Mouse (Mus musculus) hindbrain, embryonic 11.5 days (tissue): Measurements from ENCODE around the gene Stt3b. TPM values are rescaled to one million over a fixed set of nuclear protein-coding genes. Genes with fewer than 3 reads are reported as not detected.

Source experiments
- ATAC-seq: fragments of 200-750 bp; cut with Nextera tagmentation; 2 replicates; pipeline ENCODE4 v1.8.0; 2017; ENCODE audit warnings: mild to moderate bottlenecking, moderate TSS enrichment, moderate library complexity; ENCODE audit not compliant: low FRiP score
- DNase-seq: peaks from one replicate; pipeline ENCODE4 v3.0.0-alpha.2; 2015; ENCODE audit warnings: low spot score
- H3K27ac ChIP-seq: fragments of 300-500 bp; sonication (generic); 2 replicates; pipeline ENCODE4 v1.5.1; 2014; ENCODE audit warnings: mild to moderate bottlenecking, low read depth, low read length
- H3K27me3 ChIP-seq: fragments of 300-500 bp; sonication (generic); 2 replicates; pipeline ENCODE4 v1.6.1; 2014; ENCODE audit warnings: mild to moderate bottlenecking, low read length, moderate library complexity, mixed read lengths; ENCODE audit not compliant: control insufficient read depth, insufficient read depth
- H3K36me3 ChIP-seq: fragments of 300-500 bp; sonication (generic); 2 replicates; pipeline ENCODE4 v1.6.1; 2014; ENCODE audit warnings: mild to moderate bottlenecking, low read length, moderate library complexity, mixed read lengths; ENCODE audit not compliant: control insufficient read depth, insufficient read depth
- H3K4me1 ChIP-seq: fragments of 300-500 bp; sonication (generic); replicated peaks from 2 replicates; pipeline ENCODE4 v1.6.1; 2014; ENCODE audit warnings: low read length, mixed read lengths; ENCODE audit not compliant: control insufficient read depth, insufficient read depth
- H3K4me2 ChIP-seq: fragments of 300-500 bp; sonication (generic); replicated peaks from 2 replicates; pipeline ENCODE4 v1.6.1; 2014; ENCODE audit warnings: mild to moderate bottlenecking, low read depth, low read length
- H3K4me3 ChIP-seq: fragments of 300-500 bp; sonication (generic); 2 replicates; pipeline ENCODE4 v1.5.1; 2014; ENCODE audit warnings: low read depth, low read length
- H3K9ac ChIP-seq: fragments of 300-500 bp; sonication (generic); 2 replicates; pipeline ENCODE4 v1.6.1; 2014; ENCODE audit warnings: low read depth, low read length
- H3K9me3 ChIP-seq: fragments of 300-500 bp; sonication (generic); 2 replicates; pipeline ENCODE4 v1.6.1; 2016; ENCODE audit warnings: low read length; ENCODE audit not compliant: control insufficient read depth
- WGBS: fragments of 180-500 bp; shearing (Covaris S2); extraction: QIAGEN DNeasy Blood & Tissue Kit; methylation state at CpG from one replicate; pipeline ENCODE4 v1.1.7; 2014; 5-methylcytosine and 5-hydroxymethylcytosine counted together
- polyA plus RNA-seq: library from polyadenylated mRNA; unstranded; fragments of >200 nt; fragmentation: Nextera tagmentation; extraction: Ambion mirVana; gene quantifications from 2 replicates; pipeline ENCODE4 v1.2.1, GENCODE M21; 2014

The Stt3b gene
- polyA plus RNA-seq, 1 experiment from 2014 or later = 112 TPM

GRCm38 (mm10) chr9:115261896-115262295, 48.3 kb downstream of the Stt3b start:
- no peaks in the 10 kb centered on the region for H3K4me1 ChIP-seq
- H3K9me3 ChIP-seq = no peaks in the 10 kb centered on the region
- 79% methylated on average over 5 of the region's 5 CpGs for whole genome bisulfite sequencing
- DNase-seq (no peak), ATAC-seq (no peak)
- no peak overlapping the region for H3K4me2 ChIP-seq
- no peak overlapping the region for H3K9ac ChIP-seq
- H3K4me3 ChIP-seq = no peak overlapping the region
- no peaks in the 10 kb centered on the region for H3K27me3 ChIP-seq
- no peak overlapping the region for H3K27ac ChIP-seq
- H3K36me3 ChIP-seq = 0 out of 2 replicates have a peak, but pooled peaks cover 2% of the 10 kb centered on the region

- H3K4me1 ChIP-seq = no peaks in the 10 kb centered on the region
- 0 out of 2 replicates have a peak, but pooled peaks cover 2% of the 10 kb centered on the region for H3K36me3 ChIP-seq
- no peak overlapping the region for H3K27ac ChIP-seq
- no peak for ATAC-seq
- H3K9ac ChIP-seq = no peak overlapping the region
- H3K4me2 ChIP-seq = no peak overlapping the region
- H3K27me3 ChIP-seq = no peaks in the 10 kb centered on the region
- no peaks in the 10 kb centered on the region for H3K9me3 ChIP-seq
- no peak overlapping the region for H3K4me3 ChIP-seq
- WGBS = 90% methylated on average over 8 of the region's 8 CpGs
- no peak for DNase-seq
Measured at GRCm38 (mm10) chr9:115261456-115261855, 48.8 kb downstream of the Stt3b start.

GRCm38 (mm10) chr9:115260464-115260863, 49.8 kb downstream of the Stt3b start:
- Histone ChIP-seq H3K27ac (no peak overlapping the region), H3K4me3 (no peak overlapping the region), H3K27me3 (no peaks in the 10 kb centered on the region), H3K4me1 (no peaks in the 10 kb centered on the region), H3K4me2 (no peak overlapping the region), H3K9me3 (no peaks in the 10 kb centered on the region), H3K36me3 (no peaks in the 10 kb centered on the region), H3K9ac (no peak overlapping the region)
- 94% methylated on average over 7 of the region's 7 CpGs for WGBS
- ATAC-seq (no peak), DNase-seq (no peak)

GRCm38 (mm10) chr9:115259866-115260265, 50.4 kb downstream of the Stt3b start:
- Histone ChIP-seq H3K9ac (no peak overlapping the region), H3K4me3 (no peak overlapping the region), H3K4me2 (no peak overlapping the region), H3K9me3 (no peaks in the 10 kb centered on the region), H3K36me3 (no peaks in the 10 kb centered on the region), H3K27me3 (no peaks in the 10 kb centered on the region), H3K4me1 (no peaks in the 10 kb centered on the region), H3K27ac (no peak overlapping the region)
- DNase-seq = no peak
- no peak for ATAC-seq
- WGBS = 89% methylated on average over 4 of the region's 4 CpGs

GRCm38 (mm10) chr9:115257733-115258286, 52.4 kb downstream of the Stt3b start:
- Histone ChIP-seq H3K9ac (no peak overlapping the region), H3K27ac (no peak overlapping the region), H3K36me3 (no peaks in the 10 kb centered on the region), H3K27me3 (no peaks in the 10 kb centered on the region), H3K4me3 (no peak overlapping the region), H3K4me1 (no peaks in the 10 kb centered on the region), H3K4me2 (no peak overlapping the region), H3K9me3 (no peaks in the 10 kb centered on the region)
- ATAC-seq (no peak), DNase-seq (no peak)
- 90% methylated on average over 6 of the region's 6 CpGs for WGBS

- Histone ChIP-seq H3K4me2 (no peak overlapping the region), H3K9ac (no peak overlapping the region), H3K27ac (no peak overlapping the region), H3K27me3 (no peaks in the 10 kb centered on the region), H3K4me1 (no peaks in the 10 kb centered on the region), H3K9me3 (no peaks in the 10 kb centered on the region), H3K36me3 (peaks cover 12% of the 10 kb centered on the region), H3K4me3 (no peak overlapping the region)
- DNase-seq = no peak
- no peak for ATAC-seq
- WGBS = 88% methylated on average over 5 of the region's 5 CpGs
Measured at GRCm38 (mm10) chr9:115249145-115249544, 61.1 kb downstream of the Stt3b start.

GRCm38 (mm10) chr9:115245092-115245491, 65.1 kb downstream of the Stt3b start:
- H3K9ac ChIP-seq = no peak overlapping the region
- no peak overlapping the region for H3K4me3 ChIP-seq
- 93% methylated on average over 6 of the region's 6 CpGs for WGBS
- no peak for DNase-seq
- H3K27me3 ChIP-seq = no peaks in the 10 kb centered on the region
- ATAC-seq = no peak
- H3K4me1 ChIP-seq = no peaks in the 10 kb centered on the region
- peaks cover 17% of the 10 kb centered on the region; the same call in 1 of the 2 replicates for H3K36me3 ChIP-seq
- no peak overlapping the region for H3K4me2 ChIP-seq
- H3K27ac ChIP-seq = no peak overlapping the region
- no peaks in the 10 kb centered on the region for H3K9me3 ChIP-seq

- Histone ChIP-seq H3K4me3 (no peak overlapping the region), H3K4me2 (no peak overlapping the region), H3K27me3 (no peaks in the 10 kb centered on the region), H3K4me1 (no peaks in the 10 kb centered on the region), H3K9me3 (no peaks in the 10 kb centered on the region), H3K9ac (no peak overlapping the region), H3K27ac (no peak overlapping the region), H3K36me3 (peaks cover 14% of the 10 kb centered on the region; the same call in 1 of the 2 replicates)
- ATAC-seq (no peak), DNase-seq (no peak)
- 88% methylated on average over 6 of the region's 6 CpGs for WGBS
Measured at GRCm38 (mm10) chr9:115243630-115244029, 66.6 kb downstream of the Stt3b start.

- H3K9me3 ChIP-seq = no peaks in the 10 kb centered on the region
- H3K9ac ChIP-seq = no peak overlapping the region
- H3K27ac ChIP-seq = no peak overlapping the region
- no peak for ATAC-seq
- H3K4me1 ChIP-seq = no peaks in the 10 kb centered on the region
- peaks cover 10% of the 10 kb centered on the region; the same call in 1 of the 2 replicates for H3K36me3 ChIP-seq
- no peak for DNase-seq
- WGBS = 94% methylated on average over 5 of the region's 5 CpGs
- no peaks in the 10 kb centered on the region for H3K27me3 ChIP-seq
- H3K4me2 ChIP-seq = no peak overlapping the region
- no peak overlapping the region for H3K4me3 ChIP-seq
Measured at GRCm38 (mm10) chr9:115239861-115240260, 70.4 kb downstream of the Stt3b start.
